Mouse (Mus musculus): ENCODE data around the gene Ncan. TPM values are rescaled to one million over a fixed set of nuclear protein-coding genes. Genes with fewer than 3 reads are reported as not detected.

Gene Ncan
- total RNA-seq (2015; ENCODE audit: low replicate concordance) (not detected in 2 replicates), total RNA-seq (2017; ENCODE audit: low replicate concordance) (not detected in 2 replicates)

- no peak for ATAC-seq (replicated peaks; ENCODE audit: low FRiP score, poor library complexity, severe bottlenecking)
These were observed at the start of gene Ncan for GRCm38 (mm10) chr8:70120667-70121066. TSS of gene Ncan (minus strand) at chr8:70120873.

GRCm38 (mm10) chr8:70170116-70170515 is 49.4 kb upstream of the Ncan start:
- no peak for ATAC-seq (replicated peaks; ENCODE audit: low FRiP score, poor library complexity, severe bottlenecking)

GRCm38 (mm10) chr8:70166504-70167110 is 45.9 kb upstream of the Ncan start:
- ATAC-seq (replicated peaks; ENCODE audit: low FRiP score, poor library complexity, severe bottlenecking) = peak; percentile 67

- ATAC-seq (replicated peaks; ENCODE audit: low FRiP score, poor library complexity, severe bottlenecking) = no peak
These were observed 42.6 kb upstream of the Ncan start for GRCm38 (mm10) chr8:70163316-70163715.

- no peak for ATAC-seq (replicated peaks; ENCODE audit: low FRiP score, poor library complexity, severe bottlenecking)
These were observed 39.3 kb upstream of the Ncan start for GRCm38 (mm10) chr8:70160015-70160414.

- no peak for ATAC-seq (replicated peaks; ENCODE audit: low FRiP score, poor library complexity, severe bottlenecking)
These were observed 38.5 kb upstream of the Ncan start for GRCm38 (mm10) chr8:70159211-70159610.

- ATAC-seq (replicated peaks; ENCODE audit: low FRiP score, poor library complexity, severe bottlenecking) = peak; percentile 76
These were observed 37.6 kb upstream of the Ncan start for GRCm38 (mm10) chr8:70158069-70158853.

- no peak for ATAC-seq (replicated peaks; ENCODE audit: low FRiP score, poor library complexity, severe bottlenecking)
These were observed 36.6 kb upstream of the Ncan start for GRCm38 (mm10) chr8:70157240-70157800.

GRCm38 (mm10) chr8:70152537-70153257 is 32.0 kb upstream of the Ncan start:
- ATAC-seq (replicated peaks; ENCODE audit: low FRiP score, poor library complexity, severe bottlenecking) = peak; percentile 89

GRCm38 (mm10) chr8:70150158-70150557 is 29.5 kb upstream of the Ncan start:
- ATAC-seq (replicated peaks; ENCODE audit: low FRiP score, poor library complexity, severe bottlenecking) = no peak

GRCm38 (mm10) chr8:70147678-70148607 is 27.3 kb upstream of the Ncan start:
- no peak for ATAC-seq (replicated peaks; ENCODE audit: low FRiP score, poor library complexity, severe bottlenecking)

GRCm38 (mm10) chr8:70139981-70140380 is 19.3 kb upstream of the Ncan start:
- no peak for ATAC-seq (replicated peaks; ENCODE audit: low FRiP score, poor library complexity, severe bottlenecking)

GRCm38 (mm10) chr8:70139026-70139857 is 18.6 kb upstream of the Ncan start, which contains the start of the genes Rfxank, Borcs8 and Mef2b:
TSS of gene Rfxank (minus strand) at chr8:70139154.
TSS of gene Borcs8 (plus strand) at chr8:70139499.
TSS of gene Mef2b (plus strand) at chr8:70139711.
- ATAC-seq (replicated peaks; ENCODE audit: low FRiP score, poor library complexity, severe bottlenecking) = peak; percentile 91

GRCm38 (mm10) chr8:70137890-70138289 is 17.2 kb upstream of the Ncan start:
- no peak for ATAC-seq (replicated peaks; ENCODE audit: low FRiP score, poor library complexity, severe bottlenecking)

- ATAC-seq (replicated peaks; ENCODE audit: low FRiP score, poor library complexity, severe bottlenecking) = no peak
These were observed 15.9 kb upstream of the Ncan start for GRCm38 (mm10) chr8:70136591-70136990.

GRCm38 (mm10) chr8:70134931-70135330 is 14.3 kb upstream of the Ncan start:
- no peak for ATAC-seq (replicated peaks; ENCODE audit: low FRiP score, poor library complexity, severe bottlenecking)

GRCm38 (mm10) chr8:70134086-70134485 is 13.4 kb upstream of the Ncan start:
- no peak for ATAC-seq (replicated peaks; ENCODE audit: low FRiP score, poor library complexity, severe bottlenecking)

GRCm38 (mm10) chr8:70131166-70131883 is 10.7 kb upstream of the Ncan start, which contains the start of gene Nr2c2ap:
TSS of gene Nr2c2ap (plus strand) at chr8:70131333.
- peak; percentile 85 for ATAC-seq (replicated peaks; ENCODE audit: low FRiP score, poor library complexity, severe bottlenecking)

Measured in erythroblast, adult 5-6 weeks (primary cell).